Mouse (Mus musculus): ENCODE measurements around the gene Tex29.
"Not testable (repeated sequence)": the region's sequence is repeated elsewhere in the genome, so short reads cannot be mapped to it uniquely, and the experiment has no call there.

Tex29 gene

GRCm38 (mm10) chr8:11831174-11831573, 9.1 kb upstream of the Tex29 start:
- DNase-seq (ENCODE audit: low read depth, low spot score): no peak

GRCm38 (mm10) chr8:11831939-11832338, 8.3 kb upstream of the Tex29 start:
- no peak for DNase-seq (ENCODE audit: low read depth, low spot score)

- no peak for DNase-seq (ENCODE audit: low read depth, low spot score)
Observed at GRCm38 (mm10) chr8:11833157-11833556, 7.1 kb upstream of the Tex29 start.

- DNase-seq (ENCODE audit: low read depth, low spot score): no peak
Observed at GRCm38 (mm10) chr8:11834200-11834599, 6.1 kb upstream of the Tex29 start.

- no peak for DNase-seq (ENCODE audit: low read depth, low spot score)
Observed at GRCm38 (mm10) chr8:11834691-11835090, 5.6 kb upstream of the Tex29 start.

DNA sequence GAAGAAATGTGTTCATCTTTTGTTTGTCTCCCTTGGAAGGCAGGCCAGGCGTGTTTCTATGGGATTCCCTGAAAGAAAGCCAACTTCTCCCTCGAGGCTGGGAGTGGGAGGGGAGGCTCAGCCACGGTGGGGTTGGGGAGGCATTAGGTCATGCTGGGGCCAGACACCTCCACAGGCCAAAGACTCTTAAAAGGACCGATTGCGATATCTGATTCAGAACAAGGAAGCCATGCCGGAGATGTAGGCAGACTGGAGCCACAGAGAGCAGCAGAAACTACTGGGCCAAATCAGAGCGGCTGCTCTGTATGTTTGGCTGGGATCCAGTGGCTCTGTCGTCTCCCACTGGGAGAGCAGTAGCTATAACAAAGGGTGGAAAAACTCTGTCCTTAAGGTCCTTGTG, 1.3 kb downstream of the Tex29 start:
- DNase-seq (ENCODE audit: low read depth, low spot score): peak; percentile 28

- no peak for DNase-seq (ENCODE audit: low read depth, low spot score)
Observed at GRCm38 (mm10) chr8:11842757-11843156, 2.5 kb downstream of the Tex29 start.

GRCm38 (mm10) chr8:11843677-11844315, 3.5 kb downstream of the Tex29 start:
- no peak for DNase-seq (ENCODE audit: low read depth, low spot score)

DNA sequence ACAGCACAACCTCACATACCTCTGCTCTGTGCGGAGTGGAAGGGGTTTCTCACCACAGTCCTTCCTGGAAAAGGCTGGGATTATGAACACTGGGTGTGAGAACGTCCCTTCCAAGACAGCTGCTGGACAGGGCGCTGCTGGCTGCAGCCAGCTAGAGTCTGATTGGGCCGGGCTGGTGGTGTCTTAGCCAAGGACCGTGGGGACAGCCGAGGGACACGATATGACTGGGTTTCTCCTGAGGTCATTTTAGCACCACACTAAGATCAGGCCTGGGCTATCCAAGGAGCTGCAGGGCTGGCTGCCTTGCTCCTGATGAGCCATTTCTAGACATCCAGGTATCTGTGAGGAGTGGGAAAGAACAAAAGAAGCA, 4.0 kb downstream of the Tex29 start:
- no peak for DNase-seq (ENCODE audit: low read depth, low spot score)

DNA sequence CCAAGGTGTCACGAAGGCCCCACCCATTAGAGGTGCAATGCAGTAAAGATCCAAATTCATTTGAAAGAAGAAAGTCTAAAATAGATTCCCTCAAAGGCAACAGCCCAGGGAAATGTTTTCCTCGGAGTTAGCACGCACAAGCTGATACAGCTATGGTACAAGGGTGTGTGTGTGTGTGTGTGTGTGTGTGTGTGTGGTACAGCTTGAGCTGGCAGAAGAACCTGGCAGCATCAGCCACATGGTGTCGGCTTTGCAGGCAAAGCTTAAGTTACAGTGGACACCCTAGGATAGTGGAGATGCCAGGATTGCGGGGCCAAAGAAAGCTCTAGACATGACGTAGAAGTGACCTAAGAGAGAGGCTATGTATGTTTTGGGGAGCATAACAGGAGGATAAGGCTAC, 6.5 kb downstream of the Tex29 start:
- no peak for DNase-seq (ENCODE audit: low read depth, low spot score)

- no peak for DNase-seq (ENCODE audit: low read depth, low spot score)
Observed at GRCm38 (mm10) chr8:11867832-11868231, 27.6 kb downstream of the Tex29 start.

GRCm38 (mm10) chr8:11874227-11874626, 34.0 kb downstream of the Tex29 start:
- not testable (repeated sequence) for DNase-seq (ENCODE audit: low read depth, low spot score)

DNA sequence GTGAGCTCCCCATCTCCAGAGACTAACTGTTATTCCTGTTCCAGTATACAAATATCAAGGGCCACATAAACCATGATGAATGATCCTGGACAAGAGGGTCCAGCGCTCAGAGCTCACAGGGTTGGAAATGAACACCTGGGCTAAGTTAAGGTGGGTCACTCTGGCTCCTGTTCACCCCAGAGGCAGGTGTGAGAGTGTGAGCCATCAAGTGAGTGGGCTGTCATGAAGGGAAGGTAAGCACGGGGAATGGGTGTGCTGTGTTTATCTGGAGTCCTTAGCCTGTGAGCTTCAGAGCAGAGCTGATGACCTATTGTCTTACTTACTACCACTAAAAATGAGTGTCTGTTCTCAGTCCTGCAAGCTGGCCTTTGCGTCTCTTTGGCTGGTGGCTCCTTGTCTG, 44.4 kb downstream of the Tex29 start:
- no peak for DNase-seq (ENCODE audit: low read depth, low spot score)

- no peak for DNase-seq (ENCODE audit: low read depth, low spot score)
Observed at GRCm38 (mm10) chr8:11885881-11886699, 45.8 kb downstream of the Tex29 start.

- DNase-seq (ENCODE audit: low read depth, low spot score): no peak
Observed at GRCm38 (mm10) chr8:11886824-11887223, 46.5 kb downstream of the Tex29 start.

GRCm38 (mm10) chr8:11889156-11890018, 49.1 kb downstream of the Tex29 start:
- DNase-seq (ENCODE audit: low read depth, low spot score): no peak

GRCm38 (mm10) chr8:11892756-11893155, 52.5 kb downstream of the Tex29 start:
- no peak for DNase-seq (ENCODE audit: low read depth, low spot score)

DNA sequence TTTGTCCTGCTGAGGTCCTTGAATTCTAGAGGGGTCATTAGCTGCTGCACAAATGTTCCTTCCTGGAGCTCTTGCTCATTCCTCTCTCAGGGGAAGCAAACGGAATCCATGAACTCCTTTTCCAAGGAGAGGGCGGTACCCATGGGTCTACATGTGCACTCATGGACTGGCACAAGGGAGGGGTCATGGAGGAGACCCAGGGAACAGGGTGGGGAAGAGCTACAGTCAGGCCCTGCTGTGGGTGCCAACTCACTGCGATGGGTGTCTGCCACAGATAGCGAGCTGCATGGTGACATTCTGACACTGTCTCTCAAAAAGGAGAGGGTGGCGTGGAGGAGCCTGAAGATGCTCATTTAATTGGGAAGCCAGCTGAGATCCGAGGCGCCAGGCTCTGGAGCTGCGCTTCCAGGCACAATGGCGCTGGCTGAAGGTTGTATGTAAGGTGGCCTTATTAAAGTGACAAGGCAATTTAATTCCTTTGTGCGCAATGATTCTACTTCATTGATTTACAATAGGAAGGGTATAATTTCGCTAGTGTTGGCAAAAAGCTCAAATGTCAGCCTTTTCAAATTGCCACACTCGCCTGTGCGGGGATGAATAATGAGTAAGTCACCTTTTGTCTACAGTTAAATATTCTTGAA, 55.9 kb downstream of the Tex29 start:
- no peak for DNase-seq (ENCODE audit: low read depth, low spot score)

DNA sequence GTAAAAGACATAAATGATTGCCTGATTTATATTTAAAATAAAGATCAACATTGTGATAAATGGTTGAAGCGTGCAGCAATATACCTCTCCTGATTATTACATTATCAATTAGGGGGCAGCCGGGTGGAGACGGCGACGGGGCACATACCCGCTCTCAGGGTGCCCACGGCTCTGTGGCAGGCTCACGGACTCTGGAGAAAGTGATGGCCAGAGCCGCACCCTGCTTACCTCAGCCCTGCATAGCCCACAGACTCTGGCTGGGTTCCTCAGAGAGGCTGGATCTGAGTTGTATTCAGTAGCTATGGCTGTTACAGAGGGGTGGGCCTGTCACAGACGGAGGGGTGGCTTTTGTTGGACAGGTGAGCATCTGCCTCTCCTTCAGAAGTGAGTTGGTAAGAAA, 56.4 kb downstream of the Tex29 start:
- no peak for DNase-seq (ENCODE audit: low read depth, low spot score)

- DNase-seq (ENCODE audit: low read depth, low spot score): no peak
Observed at GRCm38 (mm10) chr8:11898814-11899213, 58.5 kb downstream of the Tex29 start.
